ENCODE assay signal across 9 mouse cellular contexts in the genomic region with DNA sequence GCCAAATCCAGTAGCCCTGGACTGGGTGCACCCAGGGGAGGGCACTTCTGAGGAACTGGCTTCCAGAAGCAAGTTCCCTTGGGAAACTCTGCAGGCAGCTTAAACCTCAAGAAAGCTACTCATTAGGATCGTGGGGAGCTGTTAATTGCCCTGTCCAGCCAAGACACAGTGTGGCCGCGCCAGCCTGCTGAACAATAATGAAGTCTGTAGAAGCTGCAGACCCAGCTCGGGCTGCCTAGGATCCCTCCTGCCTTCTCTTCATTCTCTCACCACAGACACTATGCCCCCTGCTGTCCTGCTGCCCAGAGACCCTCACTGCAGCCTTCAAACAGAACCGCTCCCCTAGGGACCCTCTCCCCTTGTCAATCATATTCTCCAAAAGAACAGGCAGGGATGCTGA. TPM values are rescaled to one million over a fixed set of nuclear protein-coding genes. Genes with fewer than 3 reads are reported as not detected.
DNase-seq lines count a peak whose midpoint lies in the region; ATAC-seq and TF ChIP-seq lines count a peak whose summit lies in the region.
"Had no signal": no experiment of that assay in that cellular context is flagged by ENCODE, and none has a peak within 500 bp of the region (broad histone marks: within the 10 kb centered on the region; RNA-seq: fewer than 3 reads in every experiment).

No protein-coding gene starts in this region.

- no peak for ATAC-seq in heart, embryonic 11.5 days (replicated peaks; ENCODE audit: insufficient number of reproducible peaks, low FRiP score, low TSS enrichment)
- ATAC-seq in embryonic facial prominence, embryonic 12.5 days (ENCODE audit: insufficient number of reproducible peaks, insufficient read depth, low FRiP score, low TSS enrichment) = no peak
- ATAC-seq in hindbrain, postnatal 0 days = no peak; the same call in 1 of the 2 replicates
- ATAC-seq in neural tube, embryonic 12.5 days (ENCODE audit: low FRiP score, low read depth) = no peak

- no peak overlapping the region for H3K27ac ChIP-seq in heart, embryonic 11.5 days (ENCODE audit: low read depth, low read length)
- H3K27ac ChIP-seq in embryonic facial prominence, embryonic 12.5 days = no peak overlapping the region
- no peak overlapping the region for H3K27ac ChIP-seq in hindbrain, postnatal 0 days
- no peak overlapping the region for H3K27ac ChIP-seq in neural tube, embryonic 12.5 days
- H3K27ac ChIP-seq in heart, adult 2 months = no peak overlapping the region

- peak overlapping the region; percentile 41 for H3K4me2 ChIP-seq in heart, embryonic 11.5 days
- peak overlapping the region; percentile 41 for H3K4me2 ChIP-seq in embryonic facial prominence, embryonic 12.5 days (replicated peaks)
- peak overlapping the region; percentile 32; the same call in 1 of the 2 replicates for H3K4me2 ChIP-seq in hindbrain, postnatal 0 days (ENCODE audit: low read depth, low read length)
- peak overlapping the region; percentile 27; the same call in 1 of the 2 replicates for H3K4me2 ChIP-seq in neural tube, embryonic 12.5 days (replicated peaks)

- H3K36me3 ChIP-seq in heart, embryonic 11.5 days (ENCODE audit: control insufficient read depth, insufficient read depth, low read length) = no peaks in the 10 kb centered on the region
- no peaks in the 10 kb centered on the region for H3K36me3 ChIP-seq in embryonic facial prominence, embryonic 12.5 days
- no peaks in the 10 kb centered on the region for H3K36me3 ChIP-seq in hindbrain, postnatal 0 days (ENCODE audit: insufficient read depth, low read length)
- no peaks in the 10 kb centered on the region for H3K36me3 ChIP-seq in neural tube, embryonic 12.5 days
- no peaks in the 10 kb centered on the region for H3K36me3 ChIP-seq in heart, adult 2 months (ENCODE audit: control insufficient read depth, insufficient read depth, low read length)

- no peak for DNase-seq in heart, postnatal 10 days
- DNase-seq in hindbrain, postnatal 0 days (ENCODE audit: low spot score) = no peak
- DNase-seq in urinary bladder, postnatal 10 days (ENCODE audit: low spot score) = no peak
- no peak for DNase-seq in heart, adult 2 months
- no peak for DNase-seq in heart, adult 18-20 months
- DNase-seq: adrenal gland, postnatal 14 days had no signal

- no peak overlapping the region for H3K4me3 ChIP-seq in heart, embryonic 11.5 days (ENCODE audit: low read depth, low read length)
- no peak overlapping the region for H3K4me3 ChIP-seq in embryonic facial prominence, embryonic 12.5 days
- no peak overlapping the region for H3K4me3 ChIP-seq in hindbrain, postnatal 0 days (ENCODE audit: low read length)
- H3K4me3 ChIP-seq in neural tube, embryonic 12.5 days = no peak overlapping the region
- no peak overlapping the region for H3K4me3 ChIP-seq in heart, adult 2 months

- H3K79me2 ChIP-seq in heart, adult 2 months (replicated peaks; ENCODE audit: control insufficient read depth, insufficient read depth, low read length) = no peaks in the 10 kb centered on the region

- no peak overlapping the region for H3K9ac ChIP-seq in heart, embryonic 11.5 days (ENCODE audit: low read depth, low read length)
- H3K9ac ChIP-seq in embryonic facial prominence, embryonic 12.5 days = no peak overlapping the region
- H3K9ac ChIP-seq in hindbrain, postnatal 0 days (replicated peaks; ENCODE audit: low read length) = no peak overlapping the region
- H3K9ac ChIP-seq in neural tube, embryonic 12.5 days = no peak overlapping the region
- no peak overlapping the region for H3K9ac ChIP-seq in heart, adult 2 months (ENCODE audit: low read depth, low read length)

- peak; percentile 13; the same call in 1 of the 2 replicates for TF ChIP-seq CTCF in hindbrain, postnatal 0 days (IDR thresholded peaks at IDR 0.05; ENCODE audit: low read depth)
- no peak for TF ChIP-seq CTCF in heart, adult 2 months (IDR thresholded peaks at IDR 0.05)

- TF ChIP-seq POLR2A in heart, adult 2 months (IDR thresholded peaks at IDR 0.05; ENCODE audit: insufficient read depth, low read depth, low read length) = no peak

- peaks cover 16% of the 10 kb centered on the region; the same call in 1 of the 2 replicates for H3K27me3 ChIP-seq in heart, embryonic 11.5 days (ENCODE audit: control insufficient read depth, insufficient read depth, low read length)
- H3K27me3 ChIP-seq in embryonic facial prominence, embryonic 12.5 days = peaks cover 12% of the 10 kb centered on the region; the same call in 1 of the 2 replicates
- H3K27me3 ChIP-seq in hindbrain, postnatal 0 days (ENCODE audit: insufficient read depth, low read length) = no peaks in the 10 kb centered on the region
- H3K27me3 ChIP-seq in neural tube, embryonic 12.5 days (replicated peaks) = peaks cover 5% of the 10 kb centered on the region; the same call in 1 of the 2 replicates
- no peaks in the 10 kb centered on the region; the same call in 1 of the 2 replicates for H3K27me3 ChIP-seq in heart, adult 2 months (ENCODE audit: control insufficient read depth, insufficient read depth, low read length)

- WGBS in heart, embryonic 11.5 days (ENCODE audit: insufficient replicate concordance) = 15% methylated on average over 5 of the region's 5 CpGs
- WGBS in embryonic facial prominence, embryonic 12.5 days = 11% methylated on average over 5 of the region's 5 CpGs
- WGBS in hindbrain, postnatal 0 days = 1% methylated on average over 5 of the region's 5 CpGs
- 12% methylated on average over 5 of the region's 5 CpGs for WGBS in neural tube, embryonic 12.5 days
- 22% methylated on average over 5 of the region's 5 CpGs for WGBS in heart, adult 2 months

- TF ChIP-seq EP300 in heart, adult 2 months (IDR thresholded peaks at IDR 0.05; ENCODE audit: insufficient read depth, low read depth, low read length) = no peak

- no peaks in the 10 kb centered on the region for H3K4me1 ChIP-seq in heart, embryonic 11.5 days (ENCODE audit: control insufficient read depth, insufficient read depth, low read length)
- H3K4me1 ChIP-seq in embryonic facial prominence, embryonic 12.5 days = peaks cover 7% of the 10 kb centered on the region; the same call in 1 of the 2 replicates
- H3K4me1 ChIP-seq in hindbrain, postnatal 0 days (ENCODE audit: insufficient read depth, low read length) = 0 out of 2 replicates have a peak, but pooled peaks cover 5% of the 10 kb centered on the region
- peaks cover 8% of the 10 kb centered on the region; the same call in 1 of the 2 replicates for H3K4me1 ChIP-seq in neural tube, embryonic 12.5 days
- peaks cover 2% of the 10 kb centered on the region; the same call in 1 of the 2 replicates for H3K4me1 ChIP-seq in heart, adult 2 months (ENCODE audit: control insufficient read depth, insufficient read depth, low read length)

- intact Hi-C loops in heart, postnatal 10 days (cut with DNase I) = no loop called here
- intact Hi-C loops in heart, adult 2 months (cut with DNase I) = loop anchor here (5.0 kb wide), 1 partner anchor 151 kb away; no protein-coding TSS in a partner anchor

- no peaks in the 10 kb centered on the region for H3K9me3 ChIP-seq in heart, embryonic 11.5 days (replicated peaks; ENCODE audit: control insufficient read depth, low read length)
- no peaks in the 10 kb centered on the region for H3K9me3 ChIP-seq in embryonic facial prominence, embryonic 12.5 days
- H3K9me3 ChIP-seq in hindbrain, postnatal 0 days (ENCODE audit: low read length) = no peaks in the 10 kb centered on the region
- no peaks in the 10 kb centered on the region for H3K9me3 ChIP-seq in neural tube, embryonic 12.5 days

RNA-seq across cellular contexts. Expression of a gene that starts 42.8 kb away (rescaled TPM):
- 10.5 and 12.1 TPM in 2 replicates for polyA plus RNA-seq in heart, embryonic 11.5 days (2014; fragmentation: Nextera tagmentation; extraction: Ambion mirVana)
- 10 to 100 TPM; 30.4 to 31.3 TPM for total RNA-seq in heart, postnatal 10 days (2021)
- polyA plus RNA-seq in embryonic facial prominence, embryonic 12.5 days (2016; fragmentation: Nextera tagmentation; extraction: Ambion mirVana) = 17.0 and 18.8 TPM in 2 replicates
- total RNA-seq in hindbrain, postnatal 0 days (2014; rRNA removed) = 42.6 and 46.4 TPM in 2 replicates
- 10.2 and 10.8 TPM in 2 replicates for polyA plus RNA-seq in hindbrain, postnatal 0 days (2015; fragmentation: Nextera tagmentation; extraction: Ambion mirVana)
- polyA plus RNA-seq in neural tube, embryonic 12.5 days (2016; fragmentation: Nextera tagmentation; extraction: Ambion mirVana) = 13.8 and 15.2 TPM in 2 replicates
- 10 to 100 TPM; 23.1 to 26.3 TPM for total RNA-seq in heart, adult 2 months (2021)
- polyA plus RNA-seq in heart, adult 2 months (2012; rRNA removed) = 3.6 and 6.7 TPM in 2 replicates
- total RNA-seq in heart, adult 18-20 months (2021) = 10 to 100 TPM; 22.5 to 23.9 TPM
